In the genomic region with DNA sequence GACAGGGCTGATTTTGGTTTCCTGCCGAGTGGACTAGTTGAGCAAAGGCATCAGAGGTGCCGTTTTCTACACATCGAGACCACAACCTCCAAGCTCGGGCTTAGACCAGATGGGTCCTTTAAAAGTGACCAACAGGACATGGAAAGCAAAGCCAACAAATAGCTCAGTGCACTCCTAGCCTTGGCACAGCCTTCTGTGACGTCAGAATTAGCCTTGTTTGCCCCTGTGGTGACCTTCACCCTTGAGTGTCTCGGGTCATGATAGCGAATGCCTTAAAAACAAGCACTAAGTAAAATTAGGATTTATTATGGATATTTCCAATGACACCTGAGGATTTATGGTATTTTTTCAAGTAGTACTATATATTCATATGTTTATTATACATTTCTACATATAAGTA, we compare ENCODE assay signal across 21 mouse cellular contexts.
DNase-seq lines count a peak whose midpoint lies in the region; ATAC-seq and TF ChIP-seq lines count a peak whose summit lies in the region.
"Had no signal": no experiment of that assay in that cellular context is flagged by ENCODE, and none has a peak within 500 bp of the region (broad histone marks: within the 10 kb centered on the region; RNA-seq: fewer than 3 reads in every experiment).

No protein-coding gene starts in this region.

- TF ChIP-seq POLR2A in liver, adult 2 months (IDR thresholded peaks at IDR 0.05; ENCODE audit: extremely low read depth, insufficient read depth, low read length): no peak

- no peak overlapping the region for H3K4me2 ChIP-seq in liver, embryonic 12.5 days
- H3K4me2 ChIP-seq: embryonic facial prominence, embryonic 12.5 days; forebrain, embryonic 13.5 days; forebrain, embryonic 15.5 days had no signal

- ATAC-seq in liver, embryonic 12.5 days: no peak
- ATAC-seq: activated CD4-positive, CD25-positive, alpha-beta regulatory T cell, adult 4 months; CD4-positive, CD25-positive, alpha-beta regulatory T cell, adult 4 months; forebrain, embryonic 13.5 days; forebrain, embryonic 15.5 days; forebrain, postnatal 0 days had no signal

- no peaks in the 10 kb centered on the region for H3K9me3 ChIP-seq in liver, embryonic 12.5 days (replicated peaks)
- H3K9me3 ChIP-seq: embryonic facial prominence, embryonic 10.5 days; embryonic facial prominence, embryonic 12.5 days; forebrain, embryonic 13.5 days; forebrain, embryonic 15.5 days had no signal

- H3K9ac ChIP-seq in liver, adult 2 months (ENCODE audit: low read depth, low read length): no peak overlapping the region
- no peak overlapping the region for H3K9ac ChIP-seq in liver, embryonic 12.5 days
- H3K9ac ChIP-seq: embryonic facial prominence, embryonic 12.5 days; forebrain, embryonic 13.5 days; forebrain, embryonic 15.5 days; forebrain, postnatal 0 days had no signal

- no peaks in the 10 kb centered on the region for H3K36me3 ChIP-seq in liver, adult 2 months (ENCODE audit: control insufficient read depth, insufficient read depth, low read length)
- no peaks in the 10 kb centered on the region for H3K36me3 ChIP-seq in liver, embryonic 12.5 days
- H3K36me3 ChIP-seq: embryonic facial prominence, embryonic 10.5 days; embryonic facial prominence, embryonic 12.5 days; forebrain, embryonic 15.5 days; G1E had no signal

- TF ChIP-seq CTCF in liver, adult 2 months (IDR thresholded peaks at IDR 0.05; ENCODE audit: low read depth, low read length): no peak

- no peak overlapping the region for H3K27ac ChIP-seq in liver, adult 2 months (replicated peaks; ENCODE audit: insufficient read depth, low read depth, low read length)
- H3K27ac ChIP-seq in liver, embryonic 12.5 days: no peak overlapping the region
- H3K27ac ChIP-seq: embryonic facial prominence, embryonic 10.5 days; embryonic facial prominence, embryonic 12.5 days; forebrain, embryonic 13.5 days; forebrain, embryonic 15.5 days had no signal

- 48% methylated on average over 7 of the region's 7 CpGs for WGBS in liver, adult 2 months
- WGBS in liver, embryonic 12.5 days (ENCODE audit: insufficient replicate concordance): 62% methylated on average over 7 of the region's 7 CpGs

- peaks cover 2% of the 10 kb centered on the region; the same call in 1 of the 2 replicates for H3K4me1 ChIP-seq in liver, adult 2 months (ENCODE audit: control insufficient read depth, insufficient read depth, low read length)
- peaks cover 3% of the 10 kb centered on the region; the same call in 1 of the 2 replicates for H3K4me1 ChIP-seq in liver, embryonic 12.5 days
- H3K4me1 ChIP-seq: embryonic facial prominence, embryonic 12.5 days; forebrain, embryonic 13.5 days; forebrain, embryonic 15.5 days had no signal

- no peaks in the 10 kb centered on the region for H3K27me3 ChIP-seq in liver, adult 2 months (ENCODE audit: control insufficient read depth, insufficient read depth, low read length)
- peaks cover 26% of the 10 kb centered on the region for H3K27me3 ChIP-seq in liver, embryonic 12.5 days (replicated peaks)
- H3K27me3 ChIP-seq: CH12.LX had no signal

- H3K4me3 ChIP-seq in liver, adult 2 months (ENCODE audit: insufficient read depth, low read depth, low read length): no peak overlapping the region
- H3K4me3 ChIP-seq in liver, embryonic 12.5 days: no peak overlapping the region
- H3K4me3 ChIP-seq: embryonic facial prominence, embryonic 10.5 days; embryonic facial prominence, embryonic 12.5 days; forebrain, embryonic 13.5 days; forebrain, embryonic 15.5 days had no signal

- DNase-seq in adrenal gland, adult 2 months: peak; percentile 53
- no peak for DNase-seq in adrenal gland, postnatal 4 days (ENCODE audit: low spot score in 2 of 2)
- peak; percentile 35 for DNase-seq in adrenal gland, postnatal 14 days
- no peak for DNase-seq in adrenal gland, postnatal 25 days
- DNase-seq in liver, adult 2 months (ENCODE audit: extremely low read depth, low read depth, low spot score): peak; percentile 81
- DNase-seq: B cell, adult 2 months; cerebellum, adult 11-12 months; cerebellum, adult 2 months; cerebellum, adult 9-10 months; cerebellum, postnatal 10 days; cerebellum, postnatal 25 days; forebrain, postnatal 0 days had no signal

- H3K79me2 ChIP-seq in liver, adult 2 months (ENCODE audit: control insufficient read depth, insufficient read depth, low read length): no peaks in the 10 kb centered on the region

Comparison
In these comparisons a context has a peak if more than half of its experiments do, and no peak if none do; other contexts are left out.
1. DNase-seq: peak in adrenal gland, adult 2 months (single experiment), adrenal gland, postnatal 14 days (single experiment) and liver, adult 2 months (single experiment); none in adrenal gland, postnatal 4 days (0 of 2) and adrenal gland, postnatal 25 days (single experiment).